Mouse (Mus musculus) hematopoietic multipotent progenitor cell, adult 10-12 weeks (in vitro differentiated cells): ENCODE results near the gene Olfr1323. TPM values are rescaled to one million over a fixed set of nuclear protein-coding genes. Genes with fewer than 3 reads are reported as not detected.

Source experiments
- polyA plus RNA-seq: library from polyadenylated mRNA; stranded (reverse); fragments of >175 nt; gene quantifications from 2 replicates; pipeline ENCODE4 v1.2.3, GENCODE M21; 2012; ENCODE audit warnings: low replicate concordance

The Olfr1323 gene
- polyA plus RNA-seq: not detected in 2 replicates

DNA sequence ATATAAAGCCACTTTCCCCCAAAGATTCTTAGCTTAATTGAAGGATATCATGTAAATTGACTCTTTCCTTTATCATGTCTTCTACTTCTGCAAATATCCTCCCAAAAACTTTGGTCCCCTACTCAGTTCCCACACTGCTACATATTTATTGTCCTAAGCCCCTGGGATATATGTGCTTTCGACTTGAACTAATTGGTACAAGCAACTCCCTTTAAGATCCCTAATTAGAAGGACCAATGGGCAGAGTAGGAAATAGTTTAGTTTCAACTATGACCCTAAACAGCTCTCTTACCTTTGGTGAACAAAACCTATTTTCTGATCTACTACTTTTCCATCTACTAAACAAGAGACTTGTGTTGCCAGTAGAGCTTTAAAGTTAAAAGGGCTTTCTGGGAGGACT is at the start of gene Olfr1323:
Olfr1323 (minus strand) TSS at position 101 of the 400 bp plus-strand sequence.

Other genes with a start within 250 kb of the Olfr1323 start
- not detected in 2 replicates for gene Igsf1, start 221.6 kb downstream of the Olfr1323 start, polyA plus RNA-seq
- gene Olfr1322, start 127.9 kb downstream of the Olfr1323 start, polyA plus RNA-seq: not detected in 2 replicates